Mouse (Mus musculus) hindbrain, embryonic 10.5 days (tissue): ENCODE data around the gene Morc1. TPM values are rescaled to one million over a fixed set of nuclear protein-coding genes. Genes with fewer than 3 reads are reported as not detected.

ENCODE experiments used
- DNase-seq: peaks from one replicate; pipeline ENCODE4 v3.0.0-alpha.2; 2017; ENCODE audit warnings: low spot score
- H3K27ac ChIP-seq: fragments of 300-500 bp; sonication (generic); 2 replicates; pipeline ENCODE4 v1.5.1; 2016; ENCODE audit warnings: mild to moderate bottlenecking, moderate library complexity
- H3K27me3 ChIP-seq: fragments of 300-500 bp; sonication (generic); 2 replicates; pipeline ENCODE4 v1.6.1; 2016; ENCODE audit warnings: mild to moderate bottlenecking; ENCODE audit not compliant: poor library complexity, insufficient read depth, severe bottlenecking
- H3K36me3 ChIP-seq: fragments of 300-500 bp; sonication (generic); 2 replicates; pipeline ENCODE4 v1.6.1; 2016; ENCODE audit warnings: mild to moderate bottlenecking, moderate library complexity
- H3K4me1 ChIP-seq: fragments of 300-500 bp; sonication (generic); replicated peaks from 2 replicates; pipeline ENCODE4 v1.6.1; 2016; ENCODE audit warnings: mild to moderate bottlenecking
- H3K4me3 ChIP-seq: fragments of 300-500 bp; sonication (generic); 2 replicates; pipeline ENCODE4 v1.5.1; 2016; ENCODE audit warnings: mild to moderate bottlenecking, moderate library complexity
- H3K9me3 ChIP-seq: fragments of 300-500 bp; sonication (generic); 2 replicates; pipeline ENCODE4 v1.6.1; 2016; ENCODE audit warnings: mild to moderate bottlenecking, moderate library complexity
- WGBS: fragments of 180-500 bp; shearing (Covaris S2); methylation state at CpG from one replicate; pipeline ENCODE4 v1.1.7; 2016; 5-methylcytosine and 5-hydroxymethylcytosine counted together
- polyA plus RNA-seq: library from polyadenylated mRNA; unstranded; fragments of >200 nt; fragmentation: Nextera tagmentation; extraction: Ambion mirVana; gene quantifications from 2 replicates; pipeline ENCODE4 v1.2.1, GENCODE M21; 2016

The Morc1 gene
- polyA plus RNA-seq, 1 experiment from 2014 or later, result not detected

DNA sequence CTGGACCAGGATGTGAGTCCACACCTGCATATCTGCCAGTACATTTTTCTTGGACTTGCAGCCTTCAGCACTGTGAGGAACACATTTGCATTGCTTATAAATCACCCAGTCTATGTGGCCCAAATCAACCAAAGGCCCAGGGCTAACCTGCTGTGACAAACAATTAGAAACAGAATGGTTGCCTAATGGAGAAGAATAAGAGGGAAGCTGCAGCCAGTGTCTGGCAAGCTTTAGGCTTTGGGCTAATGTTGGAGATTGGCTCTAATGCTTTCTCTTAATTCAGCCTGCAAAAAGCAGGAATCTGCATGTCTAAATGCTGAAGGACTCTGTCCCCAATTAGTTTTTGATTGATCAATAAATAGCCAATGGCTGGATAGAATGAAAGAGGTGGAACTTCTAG is 88.5 kb downstream of the Morc1 start:
- no peak overlapping the region for H3K4me3 ChIP-seq
- H3K36me3 ChIP-seq, result no peaks in the 10 kb centered on the region
- H3K27ac ChIP-seq, result no peak overlapping the region
- no peaks in the 10 kb centered on the region for H3K9me3 ChIP-seq
- H3K4me1 ChIP-seq, result no peaks in the 10 kb centered on the region
- no peaks in the 10 kb centered on the region for H3K27me3 ChIP-seq
- DNase-seq, result no peak

DNA sequence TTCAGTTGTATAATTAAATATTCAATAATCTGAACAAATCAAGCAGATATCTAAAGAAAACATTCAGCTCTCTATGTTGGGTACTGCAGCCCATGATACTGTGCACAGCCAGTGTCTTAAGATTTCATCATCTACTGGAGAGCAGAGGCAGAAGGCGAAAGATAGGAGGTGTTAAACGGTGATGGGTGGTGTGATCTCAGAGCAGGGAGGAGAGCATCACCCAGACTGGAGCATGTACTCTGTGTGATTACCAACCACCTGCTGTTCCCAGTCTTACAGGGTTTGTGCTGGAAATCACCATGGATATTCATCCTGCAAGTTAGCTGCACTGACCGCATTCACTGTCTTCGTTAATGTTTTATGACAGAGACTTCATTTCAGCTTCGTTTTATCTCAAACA is 106.1 kb downstream of the Morc1 start:
- Histone ChIP-seq H3K27ac (no peak overlapping the region), H3K4me3 (no peak overlapping the region), H3K36me3 (no peaks in the 10 kb centered on the region), H3K4me1 (no peaks in the 10 kb centered on the region), H3K27me3 (no peaks in the 10 kb centered on the region), H3K9me3 (no peaks in the 10 kb centered on the region)
- no peak for DNase-seq
- 91% methylated on average over 5 of the region's 5 CpGs for WGBS

DNA sequence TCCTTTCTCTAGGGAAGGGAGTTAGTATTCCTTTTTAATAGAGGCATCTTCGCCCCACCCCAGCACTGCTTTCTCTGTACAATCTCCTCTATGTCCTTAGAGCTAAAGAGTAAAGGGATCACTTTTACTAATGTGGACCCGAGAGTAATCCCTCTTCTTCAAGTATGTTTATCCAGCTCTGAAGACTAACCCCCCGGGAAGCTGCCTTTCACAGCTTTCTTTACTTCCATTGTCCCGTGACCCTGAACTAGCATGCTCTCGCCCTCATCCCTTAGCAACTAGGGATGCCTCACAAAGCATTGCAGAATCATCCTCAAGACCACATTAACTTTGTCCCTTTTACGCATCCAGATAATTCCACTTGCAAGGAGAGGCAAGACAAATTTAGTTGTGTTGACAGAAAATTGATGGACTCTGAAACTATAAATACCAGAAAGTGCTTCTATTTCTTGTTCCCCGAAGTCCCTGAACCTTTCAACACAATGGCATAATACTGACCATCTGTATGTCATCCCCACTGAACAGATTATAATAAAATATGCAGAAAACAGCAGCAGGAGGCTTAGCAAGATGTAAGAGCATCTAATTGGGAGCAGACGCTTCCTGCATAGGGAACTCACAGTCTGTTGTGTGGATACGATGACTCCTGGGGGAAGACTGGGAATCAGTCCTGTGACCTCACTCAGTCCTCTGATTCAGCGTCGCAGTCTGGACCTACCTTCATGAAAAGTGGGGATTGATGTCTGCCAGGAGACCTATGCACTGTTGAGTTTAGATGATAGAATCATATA is 131.4 kb downstream of the Morc1 start:
- H3K4me1 ChIP-seq, result peaks cover 17% of the 10 kb centered on the region
- H3K9me3 ChIP-seq, result no peaks in the 10 kb centered on the region
- H3K4me3 ChIP-seq, result no peak overlapping the region
- WGBS, result 20% methylated on average over 11 of the region's 11 CpGs
- no peaks in the 10 kb centered on the region for H3K36me3 ChIP-seq
- peak overlapping the region; percentile 0; the same call in 1 of the 2 replicates for H3K27ac ChIP-seq
- peak; percentile 44 for DNase-seq
- no peaks in the 10 kb centered on the region for H3K27me3 ChIP-seq

DNA sequence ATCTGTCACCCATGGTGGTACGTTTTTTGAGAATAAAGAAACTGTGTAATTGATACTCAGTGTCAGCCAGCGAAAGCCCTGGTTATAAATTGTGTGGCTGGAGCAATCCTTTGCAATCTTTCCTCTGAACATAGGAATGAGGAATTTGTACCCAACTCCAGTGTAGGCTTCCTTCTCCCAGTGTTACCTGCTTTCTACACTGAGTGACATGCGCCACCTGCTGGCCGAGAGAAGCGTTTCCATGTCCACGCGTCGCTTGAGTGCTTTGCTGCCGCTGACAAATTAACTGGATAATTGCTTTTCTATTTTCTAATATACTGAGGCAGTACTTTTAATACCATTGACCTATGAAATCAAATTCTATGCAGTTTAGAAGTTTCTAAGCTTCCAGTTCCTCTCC is 139.3 kb downstream of the Morc1 start:
- no peaks in the 10 kb centered on the region for H3K4me1 ChIP-seq
- 17% methylated on average over 9 of the region's 9 CpGs for WGBS
- DNase-seq, result peak; percentile 69
- no peaks in the 10 kb centered on the region for H3K9me3 ChIP-seq
- H3K36me3 ChIP-seq, result no peaks in the 10 kb centered on the region
- H3K27me3 ChIP-seq, result no peaks in the 10 kb centered on the region
- no peak overlapping the region for H3K4me3 ChIP-seq
- H3K27ac ChIP-seq, result no peak overlapping the region

DNA sequence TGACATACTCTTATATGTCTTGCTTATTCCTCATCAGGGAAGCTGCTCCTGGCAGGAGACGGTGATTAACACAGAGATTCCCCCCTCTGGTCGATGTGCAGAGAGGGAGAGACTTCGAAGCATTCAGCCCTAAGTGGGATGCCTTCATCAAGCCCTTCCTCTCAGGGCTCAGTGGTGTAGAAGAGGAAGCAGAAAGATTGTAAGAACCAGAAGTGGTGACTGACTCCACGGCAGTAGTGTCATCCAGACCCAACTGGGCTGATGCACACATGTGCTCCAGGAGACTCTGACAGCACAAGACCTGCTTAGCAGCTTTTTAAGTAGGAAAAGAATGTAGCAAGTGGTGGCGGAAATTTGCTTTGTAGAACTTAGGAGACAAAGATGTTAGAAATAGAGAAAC is 143.0 kb downstream of the Morc1 start:
- H3K9me3 ChIP-seq, result no peaks in the 10 kb centered on the region
- H3K4me1 ChIP-seq, result no peaks in the 10 kb centered on the region
- H3K4me3 ChIP-seq, result no peak overlapping the region
- DNase-seq, result no peak
- no peaks in the 10 kb centered on the region for H3K36me3 ChIP-seq
- H3K27ac ChIP-seq, result no peak overlapping the region
- no peaks in the 10 kb centered on the region for H3K27me3 ChIP-seq
- 85% methylated on average over 5 of the region's 5 CpGs for WGBS

DNA sequence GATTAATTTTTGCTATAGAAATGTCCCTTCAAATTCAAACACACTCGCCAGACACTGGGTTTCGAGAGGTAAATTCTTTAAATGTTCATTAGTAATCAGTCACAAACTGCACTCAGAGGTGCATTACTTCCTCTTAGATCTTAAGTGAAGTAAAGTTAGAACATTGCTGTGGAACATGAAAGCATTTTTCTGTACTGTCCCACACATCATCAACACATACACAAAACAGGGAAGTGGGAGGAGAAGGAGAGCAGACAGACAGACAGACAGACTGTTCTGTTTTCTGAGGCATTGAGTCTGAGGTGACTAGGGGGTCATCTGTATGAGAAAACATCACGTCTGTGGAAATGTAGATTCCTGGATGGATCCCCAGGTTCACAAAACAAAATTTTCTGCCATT is 143.5 kb downstream of the Morc1 start:
- H3K9me3 ChIP-seq, result no peaks in the 10 kb centered on the region
- H3K36me3 ChIP-seq, result no peaks in the 10 kb centered on the region
- H3K4me3 ChIP-seq, result no peak overlapping the region
- H3K27me3 ChIP-seq, result no peaks in the 10 kb centered on the region
- WGBS, result 89% methylated on average over 3 of the region's 3 CpGs
- DNase-seq, result no peak
- H3K27ac ChIP-seq, result no peak overlapping the region
- H3K4me1 ChIP-seq, result no peaks in the 10 kb centered on the region

DNA sequence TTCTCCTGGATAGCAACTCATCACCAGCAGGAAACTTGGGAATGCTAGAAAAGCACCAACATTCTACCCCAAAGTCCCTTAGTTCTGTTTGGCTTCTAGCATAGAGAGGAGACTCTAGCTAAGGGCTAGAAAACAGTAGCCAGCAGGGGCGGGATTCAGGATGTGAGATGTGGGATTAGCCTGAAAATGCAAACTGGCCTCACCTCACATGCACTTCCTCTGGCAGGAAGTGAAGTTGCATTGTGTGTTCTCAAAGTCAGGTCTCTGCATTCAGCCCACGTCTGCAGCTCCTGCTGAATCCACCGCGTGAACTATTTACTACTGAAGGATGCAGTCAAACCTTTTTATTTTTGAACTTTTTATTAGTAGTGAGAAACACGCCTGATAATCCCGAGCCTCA is 154.3 kb downstream of the Morc1 start:
- Histone ChIP-seq H3K4me3 (no peak overlapping the region), H3K27ac (no peak overlapping the region), H3K4me1 (no peaks in the 10 kb centered on the region), H3K36me3 (no peaks in the 10 kb centered on the region), H3K27me3 (no peaks in the 10 kb centered on the region), H3K9me3 (no peaks in the 10 kb centered on the region)
- WGBS, result 78% methylated on average over 6 of the region's 6 CpGs
- DNase-seq, result no peak

DNA sequence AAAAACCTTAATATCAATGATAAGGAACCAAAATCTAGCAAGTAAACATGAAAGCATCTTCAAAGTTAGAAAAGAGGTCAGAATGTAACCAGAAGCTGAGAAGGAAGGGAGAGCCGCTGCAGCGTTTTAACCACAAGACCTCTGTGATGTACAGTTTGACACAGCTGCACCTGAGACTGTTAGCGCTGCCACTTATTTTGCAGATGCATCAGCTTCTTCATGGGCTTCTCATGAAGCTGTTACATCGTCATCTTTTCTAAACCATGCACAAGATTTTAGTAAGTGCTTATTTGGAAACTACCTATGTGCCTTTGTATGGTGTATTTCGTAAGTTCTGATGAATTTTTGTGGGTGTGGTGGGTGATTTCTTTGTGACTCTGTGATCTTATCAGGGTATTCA is 163.4 kb downstream of the Morc1 start:
- Histone ChIP-seq H3K27me3 (no peaks in the 10 kb centered on the region), H3K36me3 (no peaks in the 10 kb centered on the region), H3K4me1 (no peaks in the 10 kb centered on the region), H3K27ac (no peak overlapping the region), H3K9me3 (no peaks in the 10 kb centered on the region), H3K4me3 (no peak overlapping the region)
- DNase-seq, result no peak
- 96% methylated on average over 5 of the region's 5 CpGs for WGBS

DNA sequence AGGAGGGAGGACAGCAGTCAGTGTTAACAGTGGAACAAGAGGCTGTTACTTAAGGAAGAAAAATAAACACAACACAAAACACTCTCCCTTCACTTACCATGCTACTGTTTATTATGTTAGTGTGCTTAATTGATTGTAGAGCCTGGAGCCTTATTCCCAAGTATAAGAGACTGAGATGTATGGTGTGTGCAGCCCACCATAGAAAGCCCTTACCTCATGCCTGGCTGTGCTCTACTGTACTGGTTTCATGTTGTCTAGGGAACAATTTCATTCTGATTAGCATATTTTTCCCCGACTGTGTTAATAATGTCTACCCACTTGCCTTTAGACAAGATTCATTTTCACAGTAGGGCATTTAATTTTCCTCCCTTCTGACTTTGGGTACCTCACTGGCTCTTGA is 164.2 kb downstream of the Morc1 start:
- DNase-seq, result no peak
- no peaks in the 10 kb centered on the region for H3K4me1 ChIP-seq
- H3K9me3 ChIP-seq, result no peaks in the 10 kb centered on the region
- no peak overlapping the region for H3K27ac ChIP-seq
- H3K27me3 ChIP-seq, result no peaks in the 10 kb centered on the region
- no peaks in the 10 kb centered on the region for H3K36me3 ChIP-seq
- H3K4me3 ChIP-seq, result no peak overlapping the region
- 75% methylated on average over 1 of the region's 1 CpGs for WGBS

DNA sequence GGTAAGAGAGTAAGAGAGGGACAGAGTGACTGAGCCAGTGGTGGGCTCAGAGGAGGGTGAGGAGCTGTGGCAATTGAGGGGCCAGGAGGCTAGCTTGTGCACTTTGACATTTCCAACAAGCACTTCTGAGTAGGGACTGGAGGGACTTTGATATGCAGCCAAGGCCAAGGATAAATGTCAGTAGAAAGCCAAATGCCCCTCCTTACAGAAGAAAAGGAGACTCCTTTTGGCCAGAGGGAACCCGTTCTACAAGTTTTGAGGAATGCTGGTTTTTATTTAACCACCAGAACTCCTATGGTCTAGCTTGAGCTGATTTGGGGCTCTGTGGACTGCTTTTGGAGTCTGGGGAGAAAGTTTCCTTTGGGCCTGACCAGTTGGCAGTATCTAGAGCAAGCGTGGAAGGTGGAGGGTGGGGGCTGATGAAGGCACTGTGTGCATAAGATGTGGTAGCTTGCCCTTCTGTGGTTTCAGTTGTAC is 172.7 kb downstream of the Morc1 start:
- DNase-seq, result no peak
- Histone ChIP-seq H3K27ac (no peak overlapping the region), H3K27me3 (no peaks in the 10 kb centered on the region), H3K4me3 (no peak overlapping the region), H3K36me3 (no peaks in the 10 kb centered on the region), H3K9me3 (no peaks in the 10 kb centered on the region), H3K4me1 (no peaks in the 10 kb centered on the region)
- WGBS, result 97% methylated on average over 2 of the region's 2 CpGs

DNA sequence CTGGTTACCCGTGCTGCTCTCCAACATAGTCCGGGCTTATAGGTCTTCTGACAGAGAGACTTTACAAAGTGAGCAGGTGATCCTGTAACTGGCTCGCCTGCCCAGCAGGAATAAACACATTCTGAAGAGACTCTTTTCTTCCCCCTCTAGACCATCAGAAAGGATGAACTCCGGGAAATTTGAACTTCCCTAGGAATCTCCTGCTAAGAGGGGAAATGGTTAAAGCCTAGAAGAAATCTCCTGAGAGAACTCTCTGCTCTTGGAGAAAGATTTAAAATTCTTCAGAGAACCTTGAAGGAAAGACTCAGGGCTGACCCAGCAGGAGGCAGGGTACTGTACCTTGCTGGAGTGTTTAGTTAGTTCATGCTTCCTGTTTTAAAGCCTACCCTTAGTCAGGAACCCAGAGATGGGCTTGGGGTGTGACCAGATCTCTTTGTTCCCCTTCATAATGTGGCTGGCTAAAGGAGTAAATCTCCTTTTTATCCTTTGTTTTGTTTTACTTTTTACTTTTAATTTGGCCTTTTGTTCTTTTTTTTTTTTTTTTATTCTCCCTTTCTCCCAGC is 175.5 kb downstream of the Morc1 start:
- Histone ChIP-seq H3K27me3 (no peaks in the 10 kb centered on the region), H3K27ac (no peak overlapping the region)

DNA sequence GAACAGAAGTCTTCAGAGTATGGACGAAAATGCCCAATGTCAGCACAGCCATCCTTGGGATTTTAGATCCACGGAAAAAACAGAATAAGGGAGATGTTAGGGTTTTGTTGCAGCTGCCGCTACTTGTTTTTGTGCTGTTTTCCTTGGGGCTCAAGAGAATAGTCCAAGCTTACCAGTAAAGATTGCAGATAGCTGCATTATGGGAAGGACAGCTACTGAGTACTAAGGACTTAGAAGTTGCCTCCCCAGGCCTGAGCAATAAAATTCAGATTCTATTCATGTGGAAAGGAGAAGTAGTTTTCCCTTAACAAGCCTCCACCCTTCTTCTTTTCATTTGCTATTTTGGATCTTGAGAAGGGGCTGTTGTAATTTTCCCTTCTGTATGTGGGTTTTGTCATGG is 177.2 kb downstream of the Morc1 start:
- H3K27me3 ChIP-seq, result no peaks in the 10 kb centered on the region
- no peak overlapping the region for H3K27ac ChIP-seq
- no peaks in the 10 kb centered on the region for H3K4me1 ChIP-seq
- H3K4me3 ChIP-seq, result no peak overlapping the region
- no peak for DNase-seq
- H3K9me3 ChIP-seq, result no peaks in the 10 kb centered on the region
- H3K36me3 ChIP-seq, result no peaks in the 10 kb centered on the region
- 90% methylated on average over 3 of the region's 3 CpGs for WGBS

More for the DNA sequence above, 175.5 kb downstream of the Morc1 start:
- Histone ChIP-seq H3K36me3 (no peaks in the 10 kb centered on the region), H3K9me3 (no peaks in the 10 kb centered on the region), H3K4me3 (no peak overlapping the region), H3K4me1 (no peaks in the 10 kb centered on the region)
- WGBS, result 61% methylated on average over 4 of the region's 4 CpGs
- DNase-seq, result no peak

DNA sequence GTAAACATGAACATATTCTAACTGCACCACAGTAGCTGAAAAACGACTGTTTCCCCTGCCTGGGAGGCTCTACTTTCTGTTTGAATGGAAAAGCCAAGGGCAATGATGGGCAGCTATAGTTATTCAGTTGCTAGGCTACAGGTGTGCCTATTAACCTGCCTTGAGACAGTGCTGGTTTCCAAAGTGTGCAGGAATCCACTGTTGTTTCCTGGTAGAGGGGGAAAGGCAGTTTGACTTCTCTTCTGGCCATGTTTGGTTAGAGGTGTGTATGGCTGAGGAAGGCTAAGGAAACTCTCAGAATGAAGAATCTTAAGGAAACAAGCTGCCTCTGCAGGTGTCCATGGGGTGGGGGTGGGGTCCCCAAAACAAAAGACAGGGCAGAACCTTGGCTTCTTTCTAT is 179.8 kb downstream of the Morc1 start:
- Histone ChIP-seq H3K4me3 (no peak overlapping the region), H3K36me3 (no peaks in the 10 kb centered on the region), H3K9me3 (no peaks in the 10 kb centered on the region), H3K27me3 (no peaks in the 10 kb centered on the region), H3K27ac (no peak overlapping the region), H3K4me1 (no peaks in the 10 kb centered on the region)
- DNase-seq, result no peak
- WGBS, result 77% methylated on average over 1 of the region's 1 CpGs
